ENCODE assay signal across 29 mouse cellular contexts in the genomic region with DNA sequence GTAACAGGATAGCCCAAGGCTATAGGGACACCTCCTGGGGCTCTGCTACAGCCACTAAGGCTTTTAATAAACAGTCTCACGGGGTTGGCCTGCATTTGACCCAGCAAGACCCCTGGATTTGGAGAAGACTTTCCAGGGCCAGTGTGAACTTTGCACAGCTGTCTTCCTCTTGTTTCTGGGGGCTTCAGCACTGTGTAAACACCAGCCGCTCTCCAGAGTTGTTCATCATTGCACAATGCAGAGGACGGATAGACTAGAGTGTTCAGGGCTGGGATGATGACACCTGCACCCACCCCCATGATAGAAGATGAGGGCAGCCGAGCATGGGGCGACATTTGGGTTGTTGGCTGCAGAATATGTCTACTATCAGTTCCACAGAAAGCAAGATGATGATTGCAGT.
DNase-seq lines count a peak whose midpoint lies in the region; ATAC-seq and TF ChIP-seq lines count a peak whose summit lies in the region.
"Had no signal": no experiment of that assay in that cellular context is flagged by ENCODE, and none has a peak within 500 bp of the region (broad histone marks: within the 10 kb centered on the region; RNA-seq: fewer than 3 reads in every experiment).

No protein-coding gene starts in this region.

- no peak overlapping the region for H3K9ac ChIP-seq in kidney, embryonic 14.5 days (ENCODE audit: low read depth, low read length)
- H3K9ac ChIP-seq in liver, embryonic 12.5 days: no peak overlapping the region
- H3K9ac ChIP-seq in liver, postnatal 0 days (replicated peaks): no peak overlapping the region
- H3K9ac ChIP-seq: embryonic facial prominence, embryonic 13.5 days; embryonic facial prominence, embryonic 15.5 days; forebrain, embryonic 12.5 days had no signal

- DNase-seq in embryo, embryonic 10 days (ENCODE audit: low spot score): peak; percentile 22
- DNase-seq in embryo, embryonic 11 days: no peak
- no peak for DNase-seq in kidney, adult 2 months
- DNase-seq in liver, postnatal 0 days: no peak
- DNase-seq in yolk sac, embryonic 10.5 days (ENCODE audit: low spot score): peak; percentile 82
- no peak for DNase-seq in cerebellum, adult 9-10 months
- DNase-seq: adrenal gland, adult 8-10 months; adrenal gland, postnatal 14 days; adrenal gland, postnatal 36 days; B cell, adult 2 months; cerebellum, adult 11-12 months; cerebellum, adult 2 months; cerebellum, adult 9-11 months; cerebellum, postnatal 14 days; cerebellum, postnatal 36 days had no signal

- H3K27me3 ChIP-seq in kidney, embryonic 14.5 days (ENCODE audit: control insufficient read depth, insufficient read depth, low read length): no peaks in the 10 kb centered on the region
- H3K27me3 ChIP-seq in kidney, adult 2 months (replicated peaks; ENCODE audit: control insufficient read depth, insufficient read depth, low read length): no peaks in the 10 kb centered on the region
- no peaks in the 10 kb centered on the region for H3K27me3 ChIP-seq in liver, embryonic 12.5 days (replicated peaks)
- H3K27me3 ChIP-seq in liver, postnatal 0 days (ENCODE audit: insufficient read depth, low read length): no peaks in the 10 kb centered on the region
- H3K27me3 ChIP-seq: CH12.LX; embryonic facial prominence, embryonic 15.5 days had no signal

- no peaks in the 10 kb centered on the region for H3K36me3 ChIP-seq in kidney, embryonic 14.5 days (ENCODE audit: control insufficient read depth, insufficient read depth, low read length)
- H3K36me3 ChIP-seq in kidney, adult 2 months (ENCODE audit: control insufficient read depth, insufficient read depth, low read length): no peaks in the 10 kb centered on the region
- H3K36me3 ChIP-seq in liver, embryonic 12.5 days: no peaks in the 10 kb centered on the region
- no peaks in the 10 kb centered on the region for H3K36me3 ChIP-seq in liver, postnatal 0 days (replicated peaks; ENCODE audit: insufficient read depth, low read length)
- H3K36me3 ChIP-seq: embryonic facial prominence, embryonic 13.5 days; embryonic facial prominence, embryonic 15.5 days; forebrain, embryonic 10.5 days; forebrain, embryonic 12.5 days; G1E had no signal

- ATAC-seq in kidney, embryonic 14.5 days (ENCODE audit: low FRiP score, low TSS enrichment): 0 out of 2 replicates have a peak, but pooled peaks have one; percentile 60
- ATAC-seq in liver, embryonic 12.5 days: peak; percentile 42; the same call in 1 of the 2 replicates
- ATAC-seq in liver, postnatal 0 days: no peak
- ATAC-seq: activated CD4-positive, CD25-positive, alpha-beta regulatory T cell, adult 4 months; CD4-positive, CD25-positive, alpha-beta regulatory T cell, adult 4 months; forebrain, embryonic 14.5 days; forebrain, embryonic 16.5 days; Patski had no signal

- WGBS in kidney, embryonic 14.5 days: 49% methylated on average over 5 of the region's 5 CpGs
- 79% methylated on average over 5 of the region's 5 CpGs for WGBS in kidney, adult 2 months
- WGBS in liver, embryonic 12.5 days (ENCODE audit: insufficient replicate concordance): 57% methylated on average over 5 of the region's 5 CpGs
- WGBS in liver, postnatal 0 days (ENCODE audit: insufficient replicate concordance): 45% methylated on average over 5 of the region's 5 CpGs

- TF ChIP-seq POLR2A in kidney, adult 2 months (IDR thresholded peaks at IDR 0.05; ENCODE audit: low read depth, low read length): no peak

- TF ChIP-seq EP300 in liver, postnatal 0 days (IDR thresholded peaks at IDR 0.05; ENCODE audit: low read depth): no peak

- TF ChIP-seq CTCF in kidney, adult 2 months (conservative IDR thresholded peaks at IDR 0.05; ENCODE audit: insufficient read depth, insufficient read length, low read depth, low read length): no peak
- no peak for TF ChIP-seq CTCF in liver, postnatal 0 days (IDR thresholded peaks at IDR 0.05; ENCODE audit: low read depth)

- H3K27ac ChIP-seq in kidney, embryonic 14.5 days (ENCODE audit: low read depth, low read length): no peak overlapping the region
- H3K27ac ChIP-seq in kidney, adult 2 months (ENCODE audit: insufficient read depth, low read depth, low read length): no peak overlapping the region
- no peak overlapping the region for H3K27ac ChIP-seq in liver, embryonic 12.5 days
- no peak overlapping the region for H3K27ac ChIP-seq in liver, postnatal 0 days (ENCODE audit: low read depth)
- H3K27ac ChIP-seq: embryonic facial prominence, embryonic 13.5 days; embryonic facial prominence, embryonic 15.5 days; forebrain, embryonic 10.5 days; forebrain, embryonic 12.5 days had no signal

- H3K9me3 ChIP-seq in kidney, embryonic 14.5 days (ENCODE audit: control insufficient read depth, low read length): no peaks in the 10 kb centered on the region
- H3K9me3 ChIP-seq in liver, embryonic 12.5 days (replicated peaks): no peaks in the 10 kb centered on the region
- H3K9me3 ChIP-seq in liver, postnatal 0 days (ENCODE audit: low read length): no peaks in the 10 kb centered on the region; the same call in 1 of the 2 replicates
- H3K9me3 ChIP-seq: embryonic facial prominence, embryonic 13.5 days; embryonic facial prominence, embryonic 15.5 days had no signal

- no peak overlapping the region for H3K4me3 ChIP-seq in kidney, embryonic 14.5 days (ENCODE audit: low read length)
- no peak overlapping the region for H3K4me3 ChIP-seq in kidney, adult 2 months (ENCODE audit: insufficient read depth, low read depth, low read length)
- H3K4me3 ChIP-seq in liver, embryonic 12.5 days: no peak overlapping the region
- no peak overlapping the region for H3K4me3 ChIP-seq in liver, postnatal 0 days (ENCODE audit: low read depth, low read length)
- H3K4me3 ChIP-seq: embryonic facial prominence, embryonic 13.5 days; embryonic facial prominence, embryonic 15.5 days; erythroblast, embryonic 14.5 days; forebrain, embryonic 10.5 days; forebrain, embryonic 12.5 days had no signal

- no peak overlapping the region for H3K4me2 ChIP-seq in kidney, embryonic 14.5 days (replicated peaks; ENCODE audit: low read depth, low read length)
- no peak overlapping the region for H3K4me2 ChIP-seq in liver, embryonic 12.5 days
- H3K4me2 ChIP-seq in liver, postnatal 0 days (ENCODE audit: low read depth, low read length): no peak overlapping the region
- H3K4me2 ChIP-seq: embryonic facial prominence, embryonic 13.5 days; embryonic facial prominence, embryonic 15.5 days; forebrain, embryonic 12.5 days had no signal

- 0 out of 2 replicates have a peak, but pooled peaks cover 4% of the 10 kb centered on the region for H3K4me1 ChIP-seq in kidney, embryonic 14.5 days (ENCODE audit: control insufficient read depth, insufficient read depth, low read length)
- no peaks in the 10 kb centered on the region for H3K4me1 ChIP-seq in kidney, adult 2 months (ENCODE audit: control insufficient read depth, insufficient read depth, low read length)
- no peaks in the 10 kb centered on the region for H3K4me1 ChIP-seq in liver, embryonic 12.5 days
- H3K4me1 ChIP-seq in liver, postnatal 0 days (ENCODE audit: insufficient read depth): no peaks in the 10 kb centered on the region

Comparison
In these comparisons a context has a peak if more than half of its experiments do, and no peak if none do; other contexts are left out.
1. DNase-seq: peak in embryo, embryonic 10 days (single experiment) and yolk sac, embryonic 10.5 days (single experiment); none in embryo, embryonic 11 days (single experiment), kidney, adult 2 months (single experiment), liver, postnatal 0 days (single experiment) and cerebellum, adult 9-10 months (single experiment).